Mouse (Mus musculus) midbrain, embryonic 16.5 days (tissue): ENCODE measurements around the gene Ubl7. TPM values are rescaled to one million over a fixed set of nuclear protein-coding genes. Genes with fewer than 3 reads are reported as not detected.

Experiments
- ATAC-seq: fragments of 200-750 bp; cut with Nextera tagmentation; 2 replicates; pipeline ENCODE4 v1.8.0; 2017; ENCODE audit warnings: moderate TSS enrichment
- H3K27ac ChIP-seq: fragments of 300-500 bp; sonication (generic); 2 replicates; pipeline ENCODE4 v1.5.1; 2014; ENCODE audit warnings: mild to moderate bottlenecking, low read length, mixed read lengths
- H3K27me3 ChIP-seq: fragments of 300-500 bp; sonication (generic); 2 replicates; pipeline ENCODE4 v1.6.1; 2014; ENCODE audit warnings: low read depth, low read length, mixed read lengths; ENCODE audit not compliant: control insufficient read depth, insufficient read depth
- H3K36me3 ChIP-seq: fragments of 300-500 bp; sonication (generic); 2 replicates; pipeline ENCODE4 v1.6.1; 2014; ENCODE audit warnings: mild to moderate bottlenecking, low read length, moderate library complexity, mixed read lengths; ENCODE audit not compliant: control insufficient read depth, insufficient read depth
- H3K4me1 ChIP-seq: fragments of 300-500 bp; sonication (generic); 2 replicates; pipeline ENCODE4 v1.6.1; 2014; ENCODE audit warnings: mild to moderate bottlenecking, low read length, mixed read lengths; ENCODE audit not compliant: control insufficient read depth, insufficient read depth
- H3K4me2 ChIP-seq: fragments of 300-500 bp; sonication (generic); 2 replicates; pipeline ENCODE4 v1.6.1; 2014; ENCODE audit warnings: mild to moderate bottlenecking, low read length, mixed read lengths
- H3K4me3 ChIP-seq: fragments of 300-500 bp; sonication (generic); 2 replicates; pipeline ENCODE4 v1.5.1; 2014; ENCODE audit warnings: low read depth, mild to moderate bottlenecking, low read length, moderate library complexity, mixed read lengths
- H3K9ac ChIP-seq: fragments of 300-500 bp; sonication (generic); 2 replicates; pipeline ENCODE4 v1.6.1; 2014; ENCODE audit warnings: low read depth, low read length, mixed read lengths
- H3K9me3 ChIP-seq: fragments of 300-500 bp; sonication (generic); replicated peaks from 2 replicates; pipeline ENCODE4 v1.6.1; 2014; ENCODE audit warnings: mild to moderate bottlenecking, low read length, mixed read lengths; ENCODE audit not compliant: control insufficient read depth, poor library complexity, severe bottlenecking
- WGBS: fragments of 180-500 bp; shearing (Covaris S2); extraction: QIAGEN DNeasy Blood & Tissue Kit; methylation state at CpG from one replicate; pipeline ENCODE4 v1.1.7; 2014; 5-methylcytosine and 5-hydroxymethylcytosine counted together
- polyA plus RNA-seq: library from polyadenylated mRNA; unstranded; fragments of >200 nt; fragmentation: Nextera tagmentation; extraction: Ambion mirVana; gene quantifications from 2 replicates; pipeline ENCODE4 v1.2.1, GENCODE M21; 2015

Gene Ubl7
- polyA plus RNA-seq, 1 experiment from 2014 or later: 176 TPM

DNA sequence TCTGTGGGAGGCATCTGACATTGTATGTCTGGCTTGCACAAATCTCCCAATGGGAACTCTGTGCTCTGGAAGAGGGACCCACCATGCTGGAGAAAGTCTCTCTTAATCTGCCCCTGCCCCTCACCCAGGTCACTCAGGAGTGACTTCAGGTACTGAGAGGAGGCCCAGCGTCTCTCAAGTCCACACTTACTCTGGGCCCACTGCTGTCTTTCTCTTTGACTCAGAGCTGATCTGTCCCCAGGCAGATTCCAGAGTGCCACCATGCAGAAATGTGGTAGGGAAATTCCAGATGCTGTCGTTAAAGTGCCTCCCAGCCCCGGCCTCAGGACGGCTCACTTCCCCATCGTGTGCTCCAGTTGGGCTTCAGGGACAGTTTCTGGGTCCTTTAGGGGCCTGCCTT lies 63.4 kb downstream of the Ubl7 start:
- Histone ChIP-seq H3K4me2 (no peak overlapping the region), H3K4me3 (no peak overlapping the region), H3K9ac (no peak overlapping the region), H3K27ac (no peak overlapping the region), H3K9me3 (no peaks in the 10 kb centered on the region), H3K36me3 (no peaks in the 10 kb centered on the region), H3K4me1 (no peaks in the 10 kb centered on the region), H3K27me3 (no peaks in the 10 kb centered on the region)
- ATAC-seq: no peak
- 78% methylated on average over 5 of the region's 5 CpGs for WGBS

GRCm38 (mm10) chr9:57975200-57975821 lies 64.5 kb downstream of the Ubl7 start:
- H3K27ac ChIP-seq: no peak overlapping the region
- WGBS: 88% methylated on average over 5 of the region's 5 CpGs
- H3K4me3 ChIP-seq: no peak overlapping the region
- no peaks in the 10 kb centered on the region for H3K36me3 ChIP-seq
- ATAC-seq: no peak
- no peak overlapping the region for H3K4me2 ChIP-seq
- H3K27me3 ChIP-seq: no peaks in the 10 kb centered on the region
- H3K9me3 ChIP-seq: no peaks in the 10 kb centered on the region
- H3K9ac ChIP-seq: no peak overlapping the region
- no peaks in the 10 kb centered on the region for H3K4me1 ChIP-seq

GRCm38 (mm10) chr9:57978025-57978424 lies 67.2 kb downstream of the Ubl7 start:
- Histone ChIP-seq H3K27me3 (no peaks in the 10 kb centered on the region), H3K4me1 (no peaks in the 10 kb centered on the region), H3K9ac (no peak overlapping the region), H3K4me3 (no peak overlapping the region), H3K9me3 (no peaks in the 10 kb centered on the region), H3K36me3 (no peaks in the 10 kb centered on the region), H3K27ac (no peak overlapping the region), H3K4me2 (no peak overlapping the region)
- 83% methylated on average over 6 of the region's 6 CpGs for WGBS
- no peak for ATAC-seq

- Histone ChIP-seq H3K27me3 (no peaks in the 10 kb centered on the region), H3K9me3 (no peaks in the 10 kb centered on the region), H3K4me2 (no peak overlapping the region), H3K4me3 (no peak overlapping the region), H3K4me1 (no peaks in the 10 kb centered on the region), H3K36me3 (no peaks in the 10 kb centered on the region), H3K27ac (no peak overlapping the region), H3K9ac (no peak overlapping the region)
- ATAC-seq: no peak
- 79% methylated on average over 3 of the region's 3 CpGs for WGBS
Observed at GRCm38 (mm10) chr9:57978858-57979257, 68.1 kb downstream of the Ubl7 start.

Other genes with a start within 250 kb of the Ubl7 start
- gene Cyp1a2, start 227.3 kb upstream of the Ubl7 start, polyA plus RNA-seq: not detected in 2 replicates
- gene Cyp1a1, start 223.1 kb upstream of the Ubl7 start, polyA plus RNA-seq: 0.06 and 0.12 TPM in 2 replicates
- gene Edc3, start 202.4 kb upstream of the Ubl7 start, polyA plus RNA-seq: 31.8 and 34.7 TPM in 2 replicates
- 58.8 and 62.9 TPM in 2 replicates for gene Clk3, start 145.1 kb upstream of the Ubl7 start, polyA plus RNA-seq
- 6.6 and 9.1 TPM in 2 replicates for gene Arid3b, start 74.2 kb upstream of the Ubl7 start, polyA plus RNA-seq
- gene Sema7a, start 29.1 kb downstream of the Ubl7 start, polyA plus RNA-seq: 1.6 and 1.9 TPM in 2 replicates
- 0.76 and 1.6 TPM in 2 replicates for gene Cyp11a1, start 95.4 kb downstream of the Ubl7 start, polyA plus RNA-seq
- gene Stra6, start 152.8 kb downstream of the Ubl7 start, polyA plus RNA-seq: 8.1 and 9.7 TPM in 2 replicates
- 0.31 and 0.90 TPM in 2 replicates for gene Ccdc33, start 207.8 kb downstream of the Ubl7 start, polyA plus RNA-seq